Mouse (Mus musculus): Measurements from ENCODE around the gene BC035947. TPM values are rescaled to one million over a fixed set of nuclear protein-coding genes. Genes with fewer than 3 reads are reported as not detected.
"Not testable (repeated sequence)": the region's sequence is repeated elsewhere in the genome, so short reads cannot be mapped to it uniquely, and the experiment has no call there.

BC035947 gene
- not detected in 3 replicates for total RNA-seq (2017)

DNA sequence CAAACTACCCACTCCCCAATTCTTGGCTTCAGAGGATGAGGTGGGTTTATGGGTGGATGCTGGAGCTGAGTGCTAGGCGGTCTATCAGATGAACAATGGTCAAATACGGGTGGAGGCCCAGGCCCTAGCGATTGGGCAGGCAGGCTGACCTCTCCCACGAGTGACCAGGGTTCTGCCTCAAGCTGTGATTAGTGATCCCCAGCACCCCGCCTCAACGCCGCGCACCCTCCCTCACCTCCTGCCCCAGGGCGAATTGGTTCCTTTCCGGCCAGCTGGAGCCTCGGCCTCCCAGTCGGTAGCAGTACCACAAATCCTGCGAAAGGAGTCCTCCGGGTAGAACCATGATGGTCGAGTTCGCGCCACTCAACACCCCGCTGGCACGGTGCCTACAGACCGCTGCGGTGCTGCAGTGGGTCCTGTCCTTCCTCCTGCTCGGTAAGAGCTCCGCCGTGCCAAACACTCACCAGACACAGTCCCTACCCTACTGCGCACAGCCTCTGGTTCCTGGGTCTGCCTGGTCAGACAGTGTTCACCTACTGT, at the start of gene BC035947:
Gene BC035947, minus strand, starts transcription at position 538 of the 540 bp plus-strand sequence.
- ATAC-seq (replicated peaks; ENCODE audit: insufficient number of reproducible peaks, low FRiP score, low TSS enrichment, poor library complexity, severe bottlenecking): no peak

DNA sequence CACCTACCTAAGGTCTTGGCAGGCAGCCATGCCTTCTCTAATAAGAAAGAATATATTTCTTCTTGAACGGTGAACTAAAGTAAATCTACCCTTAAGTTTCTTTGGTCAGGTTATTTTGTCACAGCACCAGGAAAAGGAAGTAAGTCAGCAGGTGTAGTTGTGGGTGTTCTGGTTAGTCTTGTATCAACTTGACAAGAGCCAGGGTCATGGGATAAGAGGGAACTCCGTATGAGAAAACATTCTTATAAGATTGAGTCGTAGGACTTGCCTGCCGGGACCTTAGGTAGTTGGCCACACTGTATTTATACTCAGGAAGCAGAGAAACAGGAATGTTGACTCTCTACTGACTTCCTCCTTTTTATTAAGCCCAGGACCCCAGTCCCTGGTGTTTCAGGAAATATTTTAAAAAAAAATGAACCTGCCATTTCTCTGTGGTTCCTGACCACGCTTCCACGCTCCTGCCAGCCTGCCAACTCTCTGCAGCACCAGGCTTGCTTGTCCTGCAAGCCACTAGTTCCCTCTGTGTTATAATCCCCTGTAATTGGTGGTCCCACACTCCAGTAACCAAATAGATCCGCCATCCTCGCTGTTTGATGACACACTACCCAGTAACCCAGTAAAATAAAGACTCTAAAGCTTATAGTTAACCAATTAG, 42.2 kb upstream of the BC035947 start:
- no peak for ATAC-seq (replicated peaks; ENCODE audit: insufficient number of reproducible peaks, low FRiP score, low TSS enrichment, poor library complexity, severe bottlenecking)

DNA sequence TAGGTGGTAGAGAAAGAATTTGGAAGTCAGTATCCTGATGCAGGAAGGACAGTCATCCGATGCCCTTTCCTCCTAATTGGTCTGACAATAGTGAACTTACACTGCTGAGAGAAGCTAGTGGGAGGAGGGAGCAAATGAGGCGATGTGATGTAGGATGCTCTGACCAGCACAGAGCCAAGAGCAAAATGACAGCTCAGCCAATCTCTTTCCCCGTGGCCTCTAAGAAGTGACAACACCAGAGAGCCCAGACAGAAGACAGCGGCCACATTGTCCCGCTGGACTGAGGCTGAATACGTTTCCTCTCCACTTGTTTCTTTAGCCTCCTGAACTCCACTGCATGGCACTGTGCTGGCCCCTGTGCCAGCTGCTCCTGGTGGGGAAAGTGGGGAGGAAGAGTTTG, 37.0 kb upstream of the BC035947 start:
- no peak for ATAC-seq (replicated peaks; ENCODE audit: insufficient number of reproducible peaks, low FRiP score, low TSS enrichment, poor library complexity, severe bottlenecking)

DNA sequence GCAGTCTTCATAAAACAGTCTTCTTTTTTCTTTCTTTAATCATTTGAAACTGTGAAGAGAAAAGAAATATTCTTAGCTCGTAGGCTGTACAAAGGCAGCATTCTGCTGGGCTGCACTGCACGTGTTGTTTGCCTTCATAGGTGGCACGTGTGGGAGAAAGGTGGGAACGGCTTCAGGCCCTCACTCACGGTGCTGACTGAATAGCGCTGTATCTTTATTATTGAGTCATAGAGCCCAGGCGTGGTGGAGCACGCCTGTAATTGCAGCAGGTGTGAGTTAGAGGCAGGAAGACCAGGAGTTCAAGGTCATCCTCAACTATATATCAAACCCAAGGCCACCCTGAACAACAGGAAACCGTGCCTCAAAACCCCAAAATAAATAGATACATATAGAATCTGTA, 34.3 kb upstream of the BC035947 start:
- ATAC-seq (replicated peaks; ENCODE audit: insufficient number of reproducible peaks, low FRiP score, low TSS enrichment, poor library complexity, severe bottlenecking): no peak

DNA sequence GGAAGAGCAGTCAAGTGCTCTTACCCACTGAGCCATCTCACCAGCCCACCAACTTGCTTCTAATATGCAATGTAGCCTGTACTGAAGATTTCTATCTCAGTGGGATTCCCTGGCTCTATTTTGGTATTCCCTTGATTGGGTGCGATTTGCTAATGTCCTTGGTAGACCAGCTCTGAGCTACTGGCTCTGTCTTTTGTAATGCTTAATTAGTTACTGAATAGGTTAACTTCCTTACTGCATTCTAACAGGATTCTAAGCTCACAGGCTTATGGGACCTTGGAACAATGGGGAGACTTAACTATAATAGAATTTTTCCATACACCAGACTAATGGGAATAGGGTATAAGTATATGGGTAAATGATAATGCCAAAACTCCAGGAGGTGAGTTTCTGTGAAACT, 31.7 kb upstream of the BC035947 start:
- ATAC-seq (replicated peaks; ENCODE audit: insufficient number of reproducible peaks, low FRiP score, low TSS enrichment, poor library complexity, severe bottlenecking): not testable (repeated sequence)

DNA sequence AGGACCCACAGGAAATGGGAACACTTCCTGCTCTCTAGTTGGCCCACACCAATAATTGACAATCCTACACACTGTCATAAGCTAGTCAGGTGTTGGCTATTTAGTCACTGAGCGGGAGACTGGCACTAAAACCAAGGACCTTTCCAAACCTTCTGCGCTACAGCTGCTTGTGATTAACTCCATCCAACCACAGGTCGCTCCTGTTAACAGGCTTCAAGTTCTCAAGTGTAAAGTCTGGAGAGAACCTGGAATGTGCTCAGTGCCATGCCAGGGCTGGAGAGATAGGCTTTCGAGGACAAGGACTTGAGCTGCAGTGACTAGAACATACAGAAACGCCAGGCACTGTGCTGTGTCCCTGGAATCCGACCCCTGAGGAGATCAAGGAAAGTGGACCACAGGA, 27.2 kb upstream of the BC035947 start:
- ATAC-seq (replicated peaks; ENCODE audit: insufficient number of reproducible peaks, low FRiP score, low TSS enrichment, poor library complexity, severe bottlenecking): no peak

DNA sequence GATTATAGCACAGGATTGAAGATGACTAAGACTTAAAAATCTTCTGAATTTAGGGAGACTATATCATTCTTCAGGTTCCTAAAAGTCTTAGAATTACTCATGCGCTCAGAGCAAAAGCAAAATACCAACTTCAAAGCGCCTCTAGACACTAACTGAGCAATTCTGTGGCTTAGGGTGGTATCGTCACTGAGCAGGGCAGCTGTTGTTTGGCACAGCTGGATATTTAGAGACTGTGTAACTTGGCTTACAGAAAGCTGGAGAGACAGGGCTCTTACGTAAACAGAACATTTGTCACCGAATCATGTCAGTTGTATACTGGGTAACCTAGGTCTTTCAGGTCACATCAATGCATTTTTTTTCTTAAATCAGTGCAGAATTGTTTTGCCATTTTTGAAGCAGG, 26.4 kb upstream of the BC035947 start:
- ATAC-seq (replicated peaks; ENCODE audit: insufficient number of reproducible peaks, low FRiP score, low TSS enrichment, poor library complexity, severe bottlenecking): no peak

DNA sequence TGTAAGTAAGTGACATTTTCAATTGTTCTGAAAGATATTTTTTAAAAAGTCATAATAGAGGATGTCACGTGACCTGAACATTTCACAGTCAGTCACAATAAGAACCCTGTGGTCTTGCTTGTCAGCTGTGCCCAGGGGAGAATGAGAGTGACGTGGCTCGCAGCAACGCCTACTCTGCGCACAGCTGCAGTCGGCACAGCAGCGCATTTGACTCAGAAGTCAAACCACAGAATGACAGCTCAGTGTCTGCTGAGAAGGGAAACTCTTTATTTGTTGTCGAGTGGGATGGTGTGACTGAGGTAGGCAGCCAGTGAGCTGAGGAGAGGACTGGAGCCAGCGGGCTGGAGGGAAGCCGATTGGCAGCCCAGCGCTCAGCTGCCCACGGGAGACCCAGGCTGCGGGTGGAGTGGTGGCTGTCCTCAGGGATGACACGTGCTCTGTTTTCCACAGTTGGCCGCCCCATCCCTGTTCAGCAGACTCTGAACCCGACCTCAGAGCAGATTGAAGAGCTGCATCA, 25.6 kb upstream of the BC035947 start:
- peak; percentile 96 for ATAC-seq (replicated peaks; ENCODE audit: insufficient number of reproducible peaks, low FRiP score, low TSS enrichment, poor library complexity, severe bottlenecking)

DNA sequence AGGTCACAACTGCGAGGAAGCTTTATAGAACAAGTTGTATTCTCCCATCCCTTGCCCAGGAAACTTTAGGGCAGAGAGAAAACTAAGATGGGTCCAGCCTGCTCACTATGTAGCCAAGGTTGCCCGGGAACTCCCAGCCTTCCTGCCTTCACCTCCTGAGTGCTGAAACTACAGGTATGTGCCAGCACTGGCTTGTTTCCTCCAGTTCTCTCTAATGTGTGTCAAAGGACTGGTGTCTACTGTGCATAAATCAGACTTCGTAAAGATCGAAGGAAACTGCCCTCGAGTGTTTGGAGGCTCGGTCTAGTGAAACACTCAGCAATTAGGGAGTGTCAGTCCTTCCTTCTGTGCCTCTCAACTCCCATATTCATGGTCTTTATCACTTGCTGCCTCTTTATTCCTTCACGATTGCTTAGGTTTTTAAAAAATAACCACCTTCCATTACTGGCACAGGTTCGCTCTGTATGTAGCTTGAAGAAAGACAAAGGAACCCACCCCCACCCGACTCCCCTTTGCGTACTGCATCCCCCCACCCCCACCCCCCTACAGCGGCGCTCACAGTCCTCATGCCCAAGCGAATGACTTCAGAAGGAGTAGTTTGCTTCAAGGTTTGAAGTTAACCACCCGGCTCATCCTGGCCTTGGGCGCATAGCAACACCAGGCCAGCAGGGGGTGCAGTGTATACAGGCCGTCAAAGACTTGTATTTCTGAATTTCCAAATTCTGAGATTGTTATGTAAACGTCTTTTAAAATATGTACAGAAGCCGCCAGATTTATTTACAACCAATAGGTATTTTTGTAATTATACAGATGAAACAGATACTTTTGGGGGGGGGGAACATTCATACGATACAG, 24.6 kb upstream of the BC035947 start:
- ATAC-seq (replicated peaks; ENCODE audit: insufficient number of reproducible peaks, low FRiP score, low TSS enrichment, poor library complexity, severe bottlenecking): 0 out of 2 replicates have a peak, but pooled peaks have one; percentile 45

DNA sequence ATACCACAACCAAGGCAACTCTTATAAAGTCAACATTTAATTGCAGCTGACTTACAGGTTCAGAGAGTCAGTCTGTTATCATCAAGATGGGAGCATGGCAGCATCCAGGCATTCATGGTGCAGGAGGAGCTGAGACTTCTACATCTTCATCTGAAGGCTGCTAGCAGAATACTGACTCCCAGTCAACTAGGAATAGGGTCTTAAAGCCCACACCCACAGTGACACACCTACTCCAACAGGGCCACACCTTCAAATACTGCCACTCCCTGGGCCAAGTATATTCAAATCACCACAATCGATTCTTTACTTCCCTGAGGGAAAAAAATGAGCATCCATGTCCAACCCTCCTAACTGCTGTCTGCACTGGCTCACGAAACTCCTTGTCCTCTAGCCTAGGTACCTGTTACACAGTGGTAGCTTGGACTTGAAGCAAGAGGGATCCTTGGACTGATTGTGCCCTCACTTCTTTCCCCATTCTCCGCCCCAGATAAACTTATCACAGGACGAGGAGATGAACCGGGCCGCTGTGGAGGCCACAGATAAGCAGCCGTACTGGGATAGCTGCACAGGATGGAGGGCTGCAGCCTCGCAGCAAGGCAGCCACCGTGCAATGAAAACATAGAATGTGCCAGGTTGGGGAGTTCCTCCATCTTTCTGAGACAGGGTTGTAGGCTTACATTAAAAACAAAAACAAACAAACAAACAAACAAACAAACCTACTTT, 22.6 kb upstream of the BC035947 start:
- ATAC-seq (replicated peaks; ENCODE audit: insufficient number of reproducible peaks, low FRiP score, low TSS enrichment, poor library complexity, severe bottlenecking): no peak

DNA sequence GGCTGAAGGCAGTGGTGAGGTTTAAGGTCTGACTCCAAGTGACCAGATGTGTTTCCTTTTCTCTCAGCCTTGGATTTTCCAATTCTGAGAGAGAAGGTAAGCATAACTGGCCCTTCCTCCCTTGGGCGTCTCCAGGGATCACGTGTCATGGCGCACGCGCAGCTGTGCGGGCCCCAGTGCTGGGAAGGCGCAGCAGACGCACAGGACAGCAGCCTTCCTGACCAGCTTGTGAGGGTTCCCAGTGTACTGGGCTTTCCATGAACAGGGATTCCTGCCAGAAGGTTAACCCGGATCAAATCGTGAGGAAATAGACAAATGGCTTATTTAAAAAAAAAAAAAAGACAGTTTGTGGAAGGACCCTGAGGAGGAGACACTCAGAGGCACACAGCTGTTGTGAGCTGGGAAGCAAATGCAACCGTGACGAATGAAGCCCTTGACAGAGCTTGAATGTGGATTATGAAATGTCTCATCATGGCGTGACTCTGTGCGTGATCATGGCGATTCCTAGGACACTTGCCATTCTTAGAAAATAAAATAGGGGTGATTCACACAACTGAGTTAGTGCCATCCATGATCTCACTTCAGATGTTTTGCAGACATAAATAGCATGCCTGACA, 20.3 kb upstream of the BC035947 start:
- ATAC-seq (replicated peaks; ENCODE audit: insufficient number of reproducible peaks, low FRiP score, low TSS enrichment, poor library complexity, severe bottlenecking): no peak

DNA sequence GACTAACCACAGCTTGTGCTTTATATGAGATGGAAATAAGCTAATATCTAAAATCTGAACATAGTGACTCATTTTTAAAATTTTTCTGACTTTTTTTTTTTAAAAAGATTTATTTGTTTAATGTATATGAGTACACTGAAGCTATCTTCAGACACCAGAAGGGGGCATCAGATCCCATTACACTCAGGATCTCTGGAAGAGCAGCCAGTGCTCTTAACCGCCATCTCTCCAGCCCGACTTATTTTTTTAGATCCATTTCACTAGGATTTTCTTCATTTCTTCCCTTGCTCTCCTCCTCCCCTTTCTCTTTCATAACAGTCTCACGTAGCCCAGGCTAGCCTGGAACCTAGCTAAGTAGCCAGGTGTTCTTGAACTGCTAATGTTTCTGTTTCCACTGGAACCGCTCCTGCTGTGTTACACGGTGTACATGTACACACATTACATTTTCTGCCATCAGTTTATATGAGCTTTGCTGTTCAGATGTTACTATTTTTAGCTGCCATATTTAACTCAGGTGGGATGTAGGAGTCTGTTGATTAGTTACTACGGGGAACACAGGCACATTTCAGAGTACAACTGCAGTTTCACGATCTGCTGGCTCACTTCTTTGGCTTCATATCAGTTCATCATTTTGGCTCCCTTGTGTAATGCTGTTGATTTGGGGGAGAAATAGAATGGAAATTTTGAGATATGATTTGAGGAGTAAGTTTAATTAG, 18.7 kb upstream of the BC035947 start:
- no peak for ATAC-seq (replicated peaks; ENCODE audit: insufficient number of reproducible peaks, low FRiP score, low TSS enrichment, poor library complexity, severe bottlenecking)

DNA sequence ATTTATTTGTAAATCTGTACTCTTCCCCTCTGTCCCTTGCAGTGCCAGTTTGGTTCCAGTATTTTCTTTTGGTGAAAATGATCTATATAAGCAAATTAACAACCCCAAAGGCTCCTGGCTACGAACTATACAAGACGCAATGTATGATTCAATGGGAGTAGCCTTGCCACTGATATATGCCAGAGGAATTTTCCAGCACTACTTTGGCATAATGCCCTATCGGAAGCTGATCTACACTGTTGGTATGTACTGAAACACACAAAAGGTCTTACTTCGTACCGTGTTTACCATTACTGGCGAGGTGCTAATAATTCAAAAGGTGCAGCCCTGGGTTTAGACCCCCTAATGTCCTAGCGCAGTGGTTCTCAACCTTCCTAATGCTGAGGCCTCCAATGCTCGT, 17.1 kb upstream of the BC035947 start:
- ATAC-seq (replicated peaks; ENCODE audit: insufficient number of reproducible peaks, low FRiP score, low TSS enrichment, poor library complexity, severe bottlenecking): no peak

DNA sequence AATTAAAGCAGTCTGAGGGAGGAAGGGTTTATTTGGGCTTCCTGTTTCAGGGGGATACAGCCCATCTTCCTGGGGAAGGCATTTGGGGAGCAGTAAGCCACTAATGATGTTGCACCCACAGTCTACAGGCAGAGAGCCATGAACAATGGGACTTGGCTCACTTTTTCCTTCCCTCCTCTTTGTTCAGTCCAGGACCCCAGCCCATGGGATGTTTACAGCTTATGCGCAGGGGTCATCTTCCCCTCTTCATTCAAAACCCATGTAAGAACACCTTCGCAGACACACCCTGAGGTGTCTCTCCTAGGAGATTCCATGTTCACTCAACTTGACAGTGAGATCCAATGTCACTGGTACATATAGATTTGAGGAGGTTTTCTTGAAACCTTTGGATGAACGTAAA, 16.4 kb upstream of the BC035947 start:
- no peak for ATAC-seq (replicated peaks; ENCODE audit: insufficient number of reproducible peaks, low FRiP score, low TSS enrichment, poor library complexity, severe bottlenecking)

DNA sequence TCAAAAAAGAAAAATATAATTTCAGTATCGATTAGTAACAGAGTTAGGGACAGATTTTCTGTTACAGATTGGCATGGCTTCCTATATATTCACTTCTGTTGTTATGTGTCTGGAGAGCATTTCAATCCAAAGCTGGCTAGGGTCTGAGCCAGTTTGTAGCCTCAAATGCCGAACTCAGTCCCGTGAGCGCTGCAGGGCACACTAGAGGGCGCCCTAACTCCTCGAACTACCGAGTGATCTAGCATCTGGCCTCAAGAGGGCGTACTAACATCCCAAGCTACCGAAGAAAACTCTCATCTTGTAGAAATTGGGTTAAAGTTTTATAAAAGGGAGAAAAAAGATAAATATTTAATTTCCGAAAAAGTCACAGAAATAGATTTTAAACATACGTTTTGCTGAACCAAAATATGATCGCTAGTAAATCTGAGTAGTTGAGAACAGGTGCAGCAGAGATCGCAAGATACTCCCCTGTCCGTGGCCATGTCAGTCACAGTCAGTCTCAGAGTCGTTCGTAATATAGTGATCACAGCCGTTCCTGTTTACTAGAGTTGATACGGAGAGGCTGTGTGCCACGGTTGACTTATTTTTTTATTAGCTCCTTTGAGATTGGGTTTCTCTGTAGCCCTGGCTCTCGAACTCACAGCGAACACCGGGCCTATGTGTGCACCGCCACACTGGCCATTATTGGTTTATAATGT, 13.4 kb upstream of the BC035947 start:
- ATAC-seq (replicated peaks; ENCODE audit: insufficient number of reproducible peaks, low FRiP score, low TSS enrichment, poor library complexity, severe bottlenecking): no peak

DNA sequence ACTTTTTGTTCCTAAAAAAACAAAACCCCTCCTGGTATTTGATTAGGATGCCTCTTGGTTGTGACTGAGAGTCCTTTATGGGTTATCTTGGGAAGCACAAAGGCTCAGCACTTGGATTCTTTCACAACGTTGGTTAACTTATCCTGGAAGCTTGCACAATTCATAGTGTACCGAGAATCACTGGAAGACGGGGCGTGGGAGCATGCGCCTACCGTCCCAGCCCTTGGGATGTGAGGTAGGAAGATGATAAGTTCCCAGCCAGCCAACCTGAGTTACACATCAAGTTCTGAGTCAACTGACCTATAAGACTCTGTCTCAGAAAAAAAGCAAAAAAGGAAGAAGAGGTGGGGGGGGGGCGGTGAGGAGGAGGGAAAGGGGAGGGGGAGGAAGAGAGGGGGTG, 6.9 kb upstream of the BC035947 start:
- ATAC-seq (replicated peaks; ENCODE audit: insufficient number of reproducible peaks, low FRiP score, low TSS enrichment, poor library complexity, severe bottlenecking): no peak

DNA sequence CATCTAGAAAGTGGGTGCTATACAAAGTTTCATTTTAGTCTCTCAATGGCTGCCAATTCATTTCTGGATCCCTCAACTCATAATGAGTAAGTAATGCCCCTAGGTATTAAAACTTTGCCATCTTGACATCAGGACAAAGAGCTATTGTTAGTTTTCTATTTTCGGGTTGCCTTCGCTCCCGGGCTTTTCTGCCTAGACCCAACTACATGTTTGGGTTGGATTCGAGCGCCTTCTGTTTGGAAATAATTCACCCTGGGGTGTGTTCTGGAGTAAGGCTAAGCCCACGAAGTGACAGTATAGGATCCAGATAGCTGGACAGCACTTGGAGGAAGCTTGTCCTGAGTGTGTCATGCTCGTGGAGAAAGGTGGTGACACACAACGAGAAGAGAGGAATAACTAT, 798 bp upstream of the BC035947 start:
- no peak for ATAC-seq (replicated peaks; ENCODE audit: insufficient number of reproducible peaks, low FRiP score, low TSS enrichment, poor library complexity, severe bottlenecking)

DNA sequence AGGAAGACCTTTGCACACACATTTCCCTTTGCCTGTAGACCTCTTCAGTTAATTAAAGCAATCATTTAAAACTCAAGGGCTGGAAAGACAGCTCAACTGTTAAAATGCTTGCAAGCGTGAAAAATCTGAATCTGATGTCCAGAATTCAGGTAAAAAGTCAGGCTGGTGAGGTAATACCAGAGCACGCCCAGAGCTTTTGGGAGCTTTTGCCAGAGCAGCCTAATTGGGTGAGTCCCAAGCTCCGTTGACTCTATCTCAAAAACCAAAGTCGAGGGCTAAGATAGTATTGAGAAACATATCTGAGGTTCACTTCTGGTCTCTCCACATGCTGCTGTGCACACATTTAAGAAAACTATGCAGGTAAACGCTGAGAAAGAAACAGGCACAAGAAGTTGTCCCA, 1.1 kb downstream of the BC035947 start, which contains the start of gene Mogat1:
Gene Mogat1, plus strand, starts transcription at position 130 of the 400 bp plus-strand sequence.
- ATAC-seq (replicated peaks; ENCODE audit: insufficient number of reproducible peaks, low FRiP score, low TSS enrichment, poor library complexity, severe bottlenecking): no peak

All from monocyte, adult 5-6 weeks (primary cell).